Mouse (Mus musculus) erythroblast, embryonic 14.5 days (primary cell): ENCODE measurements around the gene Mfsd9. TPM values are rescaled to one million over a fixed set of nuclear protein-coding genes. Genes with fewer than 3 reads are reported as not detected.
"Not testable (repeated sequence)": the region's sequence is repeated elsewhere in the genome, so short reads cannot be mapped to it uniquely, and the experiment has no call there.

ENCODE experiments used
- H3K27me3 ChIP-seq: 2 replicates; pipeline ENCODE4 v1.6.1; 2012; ENCODE audit warnings: inconsistent platforms; ENCODE audit not compliant: control insufficient read depth
- H3K36me3 ChIP-seq: 2 replicates; pipeline ENCODE4 v1.6.1; 2012; ENCODE audit warnings: mild to moderate bottlenecking, inconsistent platforms; ENCODE audit not compliant: control insufficient read depth
- H3K4me1 ChIP-seq: 2 replicates; pipeline ENCODE4 v1.6.1; 2012; ENCODE audit warnings: inconsistent platforms; ENCODE audit not compliant: control insufficient read depth
- H3K4me3 ChIP-seq: replicated peaks from 2 replicates; pipeline ENCODE3; 2012; ENCODE audit warnings: moderate library complexity, mild to moderate bottlenecking, inconsistent platforms
- H3K9me3 ChIP-seq: 2 replicates; pipeline ENCODE4 v1.6.1; 2012; ENCODE audit warnings: low read length, inconsistent platforms, mixed read lengths; ENCODE audit not compliant: control insufficient read depth
- GATA1 ChIP-seq: IDR thresholded peaks from 2 replicates; pipeline ENCODE4 v1.6.1; 2012; ENCODE audit warnings: low read length, inconsistent platforms, mixed read lengths
- TAL1 ChIP-seq: IDR thresholded peaks from 3 replicates; pipeline ENCODE4 v1.6.1; 2012; ENCODE audit warnings: low read length, inconsistent platforms, mixed read lengths
- polyA plus RNA-seq: library from polyadenylated mRNA; stranded (reverse); fragments of >175 nt; gene quantifications from 2 replicates; pipeline ENCODE4 v1.2.3, GENCODE M21; 2012

Gene Mfsd9
- polyA plus RNA-seq, 1 experiment: 0.02 TPM

DNA sequence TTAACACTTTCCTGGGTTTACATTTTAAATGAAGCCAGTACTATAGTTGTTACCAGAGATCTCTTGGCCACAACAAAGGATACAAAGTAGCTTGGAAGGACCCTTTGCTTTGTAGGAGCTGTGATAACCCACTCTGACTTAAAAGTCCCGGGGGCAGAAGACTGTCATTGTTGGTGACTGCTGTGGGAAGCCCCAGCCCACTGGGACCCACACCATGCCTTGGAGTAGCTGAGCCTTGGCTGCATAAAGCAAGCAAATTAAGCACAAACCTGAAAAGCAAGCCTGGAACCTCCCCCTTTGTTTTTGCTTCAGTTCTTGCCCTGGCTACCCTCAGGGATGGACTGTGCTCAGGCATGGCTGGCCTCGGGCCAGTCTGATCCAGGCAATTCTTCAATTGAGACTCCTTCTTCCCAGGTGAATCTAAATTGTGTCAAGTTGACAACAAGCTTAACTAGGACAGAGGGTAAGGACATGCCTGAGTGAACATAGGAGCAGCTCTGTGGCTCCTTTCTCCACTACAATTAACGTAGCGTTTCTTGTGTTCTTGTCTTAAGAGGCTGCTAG lies 21.1 kb downstream of the Mfsd9 start:
- Histone ChIP-seq H3K4me1 (peaks cover 50% of the 10 kb centered on the region), H3K36me3 (peaks cover 13% of the 10 kb centered on the region), H3K4me3 (no peak overlapping the region), H3K27me3 (no peaks in the 10 kb centered on the region), H3K9me3 (no peaks in the 10 kb centered on the region)
- TF ChIP-seq GATA1 (no peak), TAL1 (no peak)

DNA sequence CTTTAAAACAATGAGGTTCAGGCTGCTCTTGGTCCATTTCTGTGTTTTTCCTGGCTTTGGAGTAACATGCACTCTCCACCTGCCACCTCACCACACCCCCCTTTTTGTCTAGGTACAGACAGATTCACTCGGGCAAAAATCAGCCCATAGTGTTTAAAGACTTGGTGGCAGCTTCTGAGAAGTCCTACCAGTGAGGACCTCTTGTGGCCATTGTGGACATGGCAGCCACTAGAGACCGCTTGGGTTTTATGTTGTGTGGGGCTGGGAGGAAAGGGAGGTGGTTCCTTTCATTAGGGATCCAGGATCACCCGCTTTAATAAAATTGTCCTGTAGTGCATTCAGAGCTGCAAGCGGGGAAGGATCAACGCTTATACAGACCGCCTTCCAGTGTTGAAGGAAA lies 21.9 kb downstream of the Mfsd9 start:
- H3K9me3 ChIP-seq: no peaks in the 10 kb centered on the region
- peaks cover 5% of the 10 kb centered on the region for H3K36me3 ChIP-seq
- H3K4me1 ChIP-seq: peaks cover 42% of the 10 kb centered on the region
- TF ChIP-seq GATA1: no peak
- TF ChIP-seq TAL1: no peak
- H3K4me3 ChIP-seq: no peak overlapping the region
- H3K27me3 ChIP-seq: no peaks in the 10 kb centered on the region

DNA sequence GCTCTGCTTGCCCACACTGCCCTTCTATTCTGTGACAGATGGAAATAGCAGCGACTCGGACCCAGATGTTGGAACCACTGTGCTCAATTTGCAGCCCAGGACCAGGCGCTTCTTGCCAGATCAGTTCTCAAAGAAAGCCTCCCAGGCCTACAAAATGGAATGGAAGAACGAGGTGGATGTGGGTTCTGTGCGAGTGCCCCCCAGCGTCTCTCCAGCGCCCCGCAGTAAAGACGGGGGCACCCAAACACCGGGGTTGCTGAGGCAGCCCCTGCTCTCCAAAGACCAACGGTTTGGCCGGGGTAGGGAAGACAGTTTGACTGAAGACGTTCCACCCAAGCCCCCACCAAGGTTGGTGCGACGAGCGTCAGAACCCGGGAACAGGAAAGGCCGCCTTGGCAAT lies 22.9 kb downstream of the Mfsd9 start:
- H3K4me1 ChIP-seq: peaks cover 32% of the 10 kb centered on the region
- H3K36me3 ChIP-seq: no peaks in the 10 kb centered on the region
- TF ChIP-seq GATA1: no peak
- TF ChIP-seq TAL1: no peak
- H3K9me3 ChIP-seq: no peaks in the 10 kb centered on the region
- no peaks in the 10 kb centered on the region for H3K27me3 ChIP-seq
- no peak overlapping the region for H3K4me3 ChIP-seq

DNA sequence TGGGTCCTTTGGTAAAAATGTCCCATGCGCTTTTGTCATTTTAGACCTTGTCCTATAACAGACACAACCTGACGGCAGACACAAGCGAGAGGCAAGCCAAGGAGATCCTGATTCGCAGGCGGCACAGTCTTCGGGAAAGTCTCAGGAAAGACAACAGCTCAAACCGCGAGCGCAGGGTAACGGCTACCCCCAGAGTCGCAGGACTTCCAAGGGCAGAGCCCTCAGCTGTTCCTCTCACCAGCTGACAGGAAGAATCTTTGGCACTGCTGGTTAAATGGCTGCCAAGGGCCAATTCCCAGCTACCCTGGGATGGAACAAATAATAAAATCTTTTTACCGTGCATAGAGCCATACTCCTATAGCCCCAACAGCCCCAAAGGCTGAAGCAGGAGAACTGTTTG lies 25.0 kb downstream of the Mfsd9 start:
- Histone ChIP-seq H3K4me1 (peaks cover 12% of the 10 kb centered on the region), H3K4me3 (no peak overlapping the region), H3K36me3 (no peaks in the 10 kb centered on the region), H3K9me3 (no peaks in the 10 kb centered on the region), H3K27me3 (no peaks in the 10 kb centered on the region)
- TF ChIP-seq TAL1: no peak

DNA sequence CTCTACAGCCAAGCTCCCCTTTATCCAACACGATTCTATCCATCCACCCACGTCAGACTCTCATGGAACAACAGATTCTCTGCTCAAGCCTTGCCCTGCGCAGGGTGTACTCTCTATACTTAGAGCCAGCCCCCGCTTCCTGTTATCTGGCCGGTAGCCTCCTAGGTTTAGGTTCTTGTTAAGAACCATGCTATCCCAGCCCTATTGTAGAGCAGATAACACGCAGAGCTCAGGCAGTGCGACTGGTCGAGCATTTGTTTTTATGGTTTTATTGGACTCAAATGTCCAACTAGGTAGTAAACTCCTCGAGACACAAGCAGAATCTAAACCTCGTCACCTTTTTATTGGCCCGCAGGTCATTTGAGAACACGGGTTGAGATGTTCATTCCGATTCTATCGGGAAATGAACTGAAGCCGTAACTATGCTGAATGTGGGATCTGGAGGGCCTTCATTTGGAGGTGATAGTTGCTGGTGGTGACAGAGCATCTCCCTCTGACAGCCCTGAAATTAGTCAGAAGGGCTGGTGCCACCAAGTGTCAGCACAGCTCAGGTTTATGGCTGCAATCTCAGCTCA lies 25.7 kb downstream of the Mfsd9 start:
- TF ChIP-seq TAL1 (no peak), GATA1 (no peak)
- Histone ChIP-seq H3K4me1 (peaks cover 8% of the 10 kb centered on the region), H3K9me3 (no peaks in the 10 kb centered on the region), H3K36me3 (no peaks in the 10 kb centered on the region), H3K4me3 (no peak overlapping the region), H3K27me3 (no peaks in the 10 kb centered on the region)

DNA sequence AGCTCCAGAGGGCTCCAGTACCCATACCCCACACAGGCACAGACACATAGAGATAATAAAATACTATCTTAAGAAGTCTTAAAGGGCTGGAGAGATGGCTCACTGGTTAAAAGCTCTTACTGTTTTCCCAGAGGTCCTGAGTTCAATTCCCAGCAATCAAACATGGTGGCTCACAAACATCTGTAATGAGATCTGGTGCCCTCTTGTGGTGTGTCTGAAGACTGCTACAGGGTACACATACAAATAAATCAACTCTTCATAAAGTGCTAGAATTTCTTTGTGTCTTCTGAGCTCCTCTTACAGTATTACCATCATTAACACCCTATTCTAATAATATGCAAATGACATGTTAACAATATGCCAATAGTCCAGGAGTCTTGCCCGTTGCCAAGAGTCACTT lies 26.4 kb downstream of the Mfsd9 start:
- Histone ChIP-seq H3K4me3 (no peak overlapping the region), H3K9me3 (no peaks in the 10 kb centered on the region), H3K36me3 (no peaks in the 10 kb centered on the region), H3K27me3 (no peaks in the 10 kb centered on the region), H3K4me1 (peaks cover 4% of the 10 kb centered on the region)
- TF ChIP-seq TAL1: no peak

DNA sequence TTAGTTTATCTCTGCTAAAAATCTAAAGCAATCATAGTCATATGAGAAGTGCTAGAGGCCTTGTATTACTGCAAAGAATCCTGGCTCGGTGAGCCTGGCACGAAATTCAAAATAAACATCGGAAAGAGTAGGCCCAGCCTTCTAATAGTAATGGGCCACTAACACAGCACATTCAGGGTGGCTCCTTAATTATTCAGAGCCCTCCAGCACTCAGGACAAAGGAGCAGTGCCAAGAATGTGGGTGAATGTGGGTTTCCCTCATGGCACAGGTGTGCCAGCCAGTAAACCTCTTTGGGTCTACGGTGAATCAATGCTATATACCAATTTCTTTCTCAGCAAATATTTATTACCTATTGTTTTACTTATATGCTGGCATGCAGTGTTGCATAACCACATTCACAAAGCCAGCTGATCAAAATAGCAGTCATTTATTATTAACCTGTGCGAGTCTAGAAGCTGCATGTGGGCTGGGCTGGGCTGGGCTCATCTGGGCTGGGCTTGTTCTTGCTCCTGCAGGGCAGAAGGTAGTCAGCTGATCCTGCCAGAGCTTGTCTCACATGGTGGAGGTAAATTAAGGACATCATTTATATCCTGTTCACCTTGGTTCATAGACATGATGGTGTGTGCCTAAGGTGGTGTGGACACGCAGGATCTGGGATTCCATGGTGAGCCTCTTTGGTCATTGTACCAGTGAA lies 30.6 kb downstream of the Mfsd9 start:
- H3K4me1 ChIP-seq: no peaks in the 10 kb centered on the region
- H3K27me3 ChIP-seq: no peaks in the 10 kb centered on the region
- H3K4me3 ChIP-seq: no peak overlapping the region
- no peak for TF ChIP-seq TAL1
- TF ChIP-seq GATA1: no peak
- H3K36me3 ChIP-seq: no peaks in the 10 kb centered on the region
- no peaks in the 10 kb centered on the region for H3K9me3 ChIP-seq

DNA sequence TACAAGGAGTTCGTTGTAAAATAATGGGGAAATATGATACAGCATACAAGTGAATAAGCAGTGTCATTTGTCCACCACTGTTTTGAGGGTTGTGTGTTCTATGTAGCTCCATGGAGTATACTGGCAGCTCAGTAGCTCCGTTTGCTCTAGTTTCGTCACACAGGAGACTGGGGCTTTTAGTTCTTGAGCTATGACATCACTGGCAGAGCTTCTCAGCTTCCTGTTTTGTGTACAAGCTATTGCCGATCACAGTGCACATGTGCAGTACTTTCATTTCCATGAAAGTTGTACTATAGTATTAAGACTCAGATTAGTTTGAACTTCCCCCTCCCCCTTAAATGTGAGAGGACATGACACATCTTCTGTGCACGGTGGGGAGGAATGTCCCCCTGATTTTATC lies 44.4 kb downstream of the Mfsd9 start:
- Histone ChIP-seq H3K36me3 (no peaks in the 10 kb centered on the region), H3K4me3 (no peak overlapping the region), H3K4me1 (no peaks in the 10 kb centered on the region), H3K9me3 (no peaks in the 10 kb centered on the region), H3K27me3 (no peaks in the 10 kb centered on the region)
- TF ChIP-seq GATA1 (no peak), TAL1 (no peak)

DNA sequence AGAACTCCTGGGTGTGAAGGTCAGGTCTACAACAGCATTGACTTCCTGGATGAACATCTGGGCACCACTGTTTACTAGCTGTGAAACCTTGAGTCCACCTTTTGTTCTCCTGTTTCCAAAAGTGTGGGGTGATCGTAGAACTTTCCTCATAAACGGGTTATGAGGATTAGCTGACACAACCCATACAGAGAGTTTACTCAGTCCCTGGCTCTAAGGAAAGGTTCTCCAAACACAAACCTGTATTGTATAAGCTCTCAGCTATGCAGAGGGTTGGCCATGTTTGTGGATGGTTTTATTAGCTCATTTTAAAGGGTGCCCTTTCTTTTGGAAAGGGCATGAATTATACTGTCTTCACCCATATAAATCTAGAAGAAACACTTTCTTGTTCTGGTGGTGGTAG lies 49.7 kb downstream of the Mfsd9 start:
- H3K9me3 ChIP-seq: no peaks in the 10 kb centered on the region
- TF ChIP-seq TAL1: no peak
- no peak for TF ChIP-seq GATA1
- no peak overlapping the region for H3K4me3 ChIP-seq
- no peaks in the 10 kb centered on the region for H3K36me3 ChIP-seq
- no peaks in the 10 kb centered on the region for H3K4me1 ChIP-seq
- no peaks in the 10 kb centered on the region for H3K27me3 ChIP-seq

DNA sequence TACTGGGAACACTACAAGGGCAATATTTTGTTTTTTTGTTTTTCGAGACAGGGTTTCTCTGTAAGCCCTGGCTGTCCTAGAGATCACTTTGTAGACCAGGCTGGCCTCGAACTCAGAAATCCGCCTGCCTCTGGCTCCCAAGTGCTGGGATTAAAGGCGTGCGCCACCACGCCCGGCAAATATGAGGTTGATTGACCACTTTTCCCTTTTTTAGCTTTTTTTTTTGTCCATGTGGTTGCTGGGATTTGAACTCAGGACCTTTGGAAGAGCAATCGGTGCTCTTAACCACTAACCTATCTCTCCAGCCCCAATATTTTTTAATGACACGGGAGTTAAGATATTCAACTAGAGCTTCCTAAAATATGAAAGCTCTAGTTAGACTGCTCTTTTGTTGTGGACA lies 52.2 kb downstream of the Mfsd9 start:
- H3K27me3 ChIP-seq, H3K36me3 ChIP-seq, H3K4me1 ChIP-seq, H3K4me3 ChIP-seq, H3K9me3 ChIP-seq: not testable (repeated sequence)
